Comparison of ENCODE assay signal across 8 mouse cellular contexts in genomic region chr11:110271745-110272144, GRCm38 (mm10). TPM values are rescaled to one million over a fixed set of nuclear protein-coding genes. Genes with fewer than 3 reads are reported as not detected.
A peak's percentile ranks its signal among the peaks of the same experiment; 100 is the strongest.
DNase-seq lines count a peak whose midpoint lies in the region; ATAC-seq lines count a peak whose summit lies in the region.

No protein-coding gene starts in this region.

- WGBS in hindbrain, embryonic 11.5 days: 7% methylated on average over 5 of the region's 5 CpGs

- no peak overlapping the region for H3K27ac ChIP-seq in hindbrain, embryonic 11.5 days (ENCODE audit: low read depth, low read length)

- H3K27me3 ChIP-seq in hindbrain, embryonic 11.5 days (ENCODE audit: control insufficient read depth, insufficient read depth, low read length): no peaks in the 10 kb centered on the region

- no peak overlapping the region for H3K9ac ChIP-seq in hindbrain, embryonic 11.5 days (ENCODE audit: low read depth, low read length)

- no peak overlapping the region for H3K4me2 ChIP-seq in hindbrain, embryonic 11.5 days (replicated peaks; ENCODE audit: low read depth, low read length)

- H3K4me3 ChIP-seq in hindbrain, embryonic 11.5 days (ENCODE audit: low read depth, low read length): no peak overlapping the region

- DNase-seq in cerebellum, adult 11 months: peak; percentile 26
- DNase-seq in ZHBTc4 (ENCODE audit: low read depth, low spot score): peak; percentile 82
- peak; percentile 73 for DNase-seq in embryo, embryonic 11.5 days (ENCODE audit: low read depth, low spot score)
- peak; percentile 83 for DNase-seq in hindbrain, embryonic 11.5 days (ENCODE audit: low spot score)
- peak; percentile 28 for DNase-seq in layer of hippocampus, adult 9-11 months
- DNase-seq in lung, postnatal 25 days (ENCODE audit: low spot score): peak; percentile 44
- peak; percentile 61 for DNase-seq in right cerebral cortex, postnatal 14 days

- no peaks in the 10 kb centered on the region for H3K9me3 ChIP-seq in hindbrain, embryonic 11.5 days (ENCODE audit: control insufficient read depth, low read length)

- no peaks in the 10 kb centered on the region for H3K36me3 ChIP-seq in hindbrain, embryonic 11.5 days (ENCODE audit: control insufficient read depth, insufficient read depth, low read length)

- H3K4me1 ChIP-seq in hindbrain, embryonic 11.5 days (replicated peaks; ENCODE audit: control insufficient read depth, insufficient read depth, low read length): no peaks in the 10 kb centered on the region

- ATAC-seq in cerebellum, adult (ENCODE audit: insufficient number of reproducible peaks, low FRiP score, low TSS enrichment): no peak; the same call in 1 of the 2 replicates
- peak; percentile 75 for ATAC-seq in hindbrain, embryonic 11.5 days (ENCODE audit: low FRiP score)

RNA-seq across cellular contexts. Expression of gene Abca6, which starts 20.2 kb away (rescaled TPM):
- polyA plus RNA-seq in hindbrain, embryonic 11.5 days (2014; fragmentation: Nextera tagmentation; extraction: Ambion mirVana): 0.05 TPM in 1 of 2 replicates, not detected in the other

Comparison
In these comparisons a context has a peak if more than half of its experiments do, and no peak if none do; other contexts are left out.
1. DNase-seq: peak in every context shown above with its lines; median percentile 83 in hindbrain, embryonic 11.5 days; 82 in ZHBTc4; 73 in embryo, embryonic 11.5 days; 61 in right cerebral cortex, postnatal 14 days; 44 in lung, postnatal 25 days; 28 in layer of hippocampus, adult 9-11 months; 26 in cerebellum, adult 11 months.